Comparison of ENCODE assay signal across 14 mouse cellular contexts in the genomic region with DNA sequence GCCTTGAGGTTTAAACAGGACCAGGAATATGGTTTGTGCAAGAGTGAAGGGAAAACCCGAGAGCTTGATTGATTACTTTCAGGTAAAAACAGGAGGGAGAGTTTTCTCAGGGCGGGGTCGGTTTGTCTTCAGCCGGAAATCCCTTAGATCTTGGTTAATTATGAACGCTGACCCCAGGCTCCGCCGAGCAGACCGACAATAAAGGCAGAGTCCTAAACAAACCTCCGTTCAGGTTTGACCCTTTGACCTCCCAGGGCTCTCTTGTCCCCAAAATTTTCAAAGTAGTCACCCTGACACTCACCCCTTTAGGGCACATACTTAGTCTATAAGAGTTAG.
DNase-seq lines count a peak whose midpoint lies in the region; ATAC-seq lines count a peak whose summit lies in the region.
"Had no signal": no experiment of that assay in that cellular context is flagged by ENCODE, and none has a peak within 500 bp of the region (broad histone marks: within the 10 kb centered on the region; RNA-seq: fewer than 3 reads in every experiment).

No protein-coding gene starts in this region.

- peak overlapping the region; percentile 80; the same call in 1 of the 2 replicates for H3K27ac ChIP-seq in limb, embryonic 10.5 days
- H3K27ac ChIP-seq in stomach, embryonic 14.5 days (ENCODE audit: low read length): peak overlapping the region; percentile 78; the same call in 1 of the 2 replicates

- peak; percentile 71 for DNase-seq in kidney, adult 9 months
- no peak for DNase-seq in kidney, adult 18-20 months
- peak; percentile 55 for DNase-seq in embryo, embryonic 10.5 days (ENCODE audit: low spot score)
- DNase-seq in limb, embryonic 10.5 days (ENCODE audit: low spot score): no peak
- DNase-seq in right cerebral cortex, adult 2 months (ENCODE audit: low spot score in 2 of 2): no peak
- DNase-seq in layer of hippocampus, adult 8-10 months (ENCODE audit: low spot score in 2 of 2): no peak
- DNase-seq in left cerebral cortex, postnatal 14 days (ENCODE audit: low spot score in 2 of 2): no peak
- DNase-seq: adrenal gland, adult 8-10 months; cerebellum, adult 18-20 months; layer of hippocampus, postnatal 36 days; thymus, postnatal 25 days had no signal

- 0% methylated on average over 9 of the region's 9 CpGs for WGBS in limb, embryonic 10.5 days
- 11% methylated on average over 9 of the region's 9 CpGs for WGBS in stomach, embryonic 14.5 days

- H3K9ac ChIP-seq in stomach, embryonic 14.5 days (replicated peaks; ENCODE audit: low read depth, low read length): no peak overlapping the region

- no peaks in the 10 kb centered on the region for H3K9me3 ChIP-seq in limb, embryonic 10.5 days (replicated peaks)
- H3K9me3 ChIP-seq in stomach, embryonic 14.5 days (ENCODE audit: control insufficient read depth, low read depth, low read length): no peaks in the 10 kb centered on the region
- H3K9me3 ChIP-seq: G1E had no signal

- H3K4me2 ChIP-seq in stomach, embryonic 14.5 days (replicated peaks; ENCODE audit: low read depth, low read length): no peak overlapping the region

- H3K27me3 ChIP-seq in limb, embryonic 10.5 days (ENCODE audit: low read depth, poor library complexity, severe bottlenecking): no peaks in the 10 kb centered on the region
- no peaks in the 10 kb centered on the region for H3K27me3 ChIP-seq in stomach, embryonic 14.5 days (ENCODE audit: control insufficient read depth, insufficient read depth, low read length)

- peaks cover 2% of the 10 kb centered on the region; the same call in 1 of the 2 replicates for H3K36me3 ChIP-seq in limb, embryonic 10.5 days
- H3K36me3 ChIP-seq in stomach, embryonic 14.5 days (ENCODE audit: control insufficient read depth, insufficient read depth, low read length): no peaks in the 10 kb centered on the region

- peaks cover 94% of the 10 kb centered on the region for H3K4me1 ChIP-seq in limb, embryonic 10.5 days
- H3K4me1 ChIP-seq in stomach, embryonic 14.5 days (ENCODE audit: control insufficient read depth, insufficient read depth, low read length): peaks cover 71% of the 10 kb centered on the region

- intact Hi-C loops in left cerebral cortex, postnatal 14 days (cut with DNase I): no loop called here

- no peak for ATAC-seq in stomach, embryonic 14.5 days (ENCODE audit: insufficient number of reproducible peaks, insufficient read depth, low FRiP score, low read depth)
- ATAC-seq: lung, postnatal 0 days had no signal

- H3K4me3 ChIP-seq in limb, embryonic 10.5 days: peak overlapping the region; percentile 34
- H3K4me3 ChIP-seq in stomach, embryonic 14.5 days (ENCODE audit: low read depth, low read length): no peak overlapping the region

Comparison
In these comparisons a context has a peak if more than half of its experiments do, and no peak if none do; other contexts are left out.
1. DNase-seq: peak in kidney, adult 9 months (single experiment) and embryo, embryonic 10.5 days (single experiment); none in kidney, adult 18-20 months (single experiment), limb, embryonic 10.5 days (single experiment), right cerebral cortex, adult 2 months (0 of 2), layer of hippocampus, adult 8-10 months (0 of 2) and left cerebral cortex, postnatal 14 days (0 of 2).